Mouse (Mus musculus): ENCODE results near the gene Gm12258. TPM values are rescaled to one million over a fixed set of nuclear protein-coding genes. Genes with fewer than 3 reads are reported as not detected.
A peak's percentile ranks its signal among the peaks of the same experiment; 100 is the strongest.

The Gm12258 gene
- polyA plus RNA-seq, 1 experiment from 2014 or later: 9.0 TPM

- 42% methylated on average over 9 of the region's 9 CpGs for WGBS
- H3K4me3 ChIP-seq (replicated peaks): peak overlapping the region; percentile 82
- peaks cover 24% of the 10 kb centered on the region for H3K36me3 ChIP-seq
- peak overlapping the region; percentile 75 for H3K9ac ChIP-seq
- no peaks in the 10 kb centered on the region for H3K9me3 ChIP-seq (replicated peaks)
- no peak; the same call in 1 of the 2 replicates for ATAC-seq (replicated peaks; ENCODE audit: low FRiP score)
- peak overlapping the region; percentile 88 for H3K4me2 ChIP-seq
- peaks cover 11% of the 10 kb centered on the region for H3K4me1 ChIP-seq
- no peaks in the 10 kb centered on the region for H3K27me3 ChIP-seq
- H3K27ac ChIP-seq: no peak overlapping the region
Measured at GRCm38 (mm10) chr11:58847636-58848035, 678 bp downstream of the Gm12258 start.

DNA sequence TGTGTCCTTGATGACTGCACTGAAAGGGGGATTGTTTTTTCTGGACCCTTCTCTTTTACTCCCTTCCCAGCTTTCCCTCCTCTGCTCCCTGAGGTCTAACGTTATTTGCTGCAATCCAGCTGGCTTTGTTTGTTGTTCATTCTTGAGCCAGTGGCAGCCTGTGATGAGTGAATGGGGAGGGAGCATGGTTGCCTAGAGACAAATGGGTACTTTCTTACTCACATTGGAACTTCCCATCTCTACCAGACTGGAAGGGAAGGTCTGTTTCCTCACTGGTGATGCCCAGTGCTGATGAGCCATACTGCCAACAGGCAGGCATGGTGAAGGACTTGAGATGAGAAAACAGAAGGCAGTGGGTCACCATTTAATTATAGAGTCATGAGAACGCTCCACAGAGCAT, 2.8 kb downstream of the Gm12258 start:
- Histone ChIP-seq H3K27ac (no peak overlapping the region), H3K27me3 (no peaks in the 10 kb centered on the region), H3K9me3 (replicated peaks) (no peaks in the 10 kb centered on the region), H3K4me2 (no peak overlapping the region), H3K4me1 (peaks cover 11% of the 10 kb centered on the region), H3K4me3 (replicated peaks) (no peak overlapping the region), H3K36me3 (peaks cover 28% of the 10 kb centered on the region), H3K9ac (no peak overlapping the region)
- no peak for ATAC-seq (replicated peaks; ENCODE audit: low FRiP score)
- 74% methylated on average over 2 of the region's 2 CpGs for WGBS

DNA sequence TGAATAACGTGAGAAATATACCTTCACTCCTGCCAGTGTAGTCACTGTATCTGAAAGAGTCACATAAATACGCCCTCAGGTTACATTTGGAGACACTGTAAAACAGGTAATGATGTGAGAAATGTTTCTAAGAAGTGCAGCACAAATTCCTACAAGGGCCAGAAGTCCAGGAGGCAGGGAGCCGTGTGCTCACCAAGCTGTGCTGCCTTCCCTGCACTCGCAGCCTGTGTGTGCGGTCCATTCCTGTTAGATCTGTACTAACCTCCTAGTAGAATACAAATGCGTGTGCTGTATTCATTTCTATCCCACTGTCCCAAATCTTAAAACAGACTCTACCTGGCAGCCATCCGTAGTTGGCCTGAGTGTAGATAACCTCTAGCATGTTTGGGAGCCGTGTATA, 13.8 kb downstream of the Gm12258 start:
- H3K4me1 ChIP-seq: no peaks in the 10 kb centered on the region
- no peak overlapping the region for H3K9ac ChIP-seq
- H3K36me3 ChIP-seq: peaks cover 55% of the 10 kb centered on the region
- no peak overlapping the region for H3K27ac ChIP-seq
- 95% methylated on average over 8 of the region's 8 CpGs for WGBS
- ATAC-seq (replicated peaks; ENCODE audit: low FRiP score): no peak
- no peak overlapping the region for H3K4me2 ChIP-seq
- peaks cover 29% of the 10 kb centered on the region for H3K9me3 ChIP-seq (replicated peaks)
- no peak overlapping the region for H3K4me3 ChIP-seq (replicated peaks)
- H3K27me3 ChIP-seq: no peaks in the 10 kb centered on the region

- 4% methylated on average over 37 of the region's 37 CpGs for WGBS
- Histone ChIP-seq H3K4me1 (peaks cover 12% of the 10 kb centered on the region), H3K9me3 (replicated peaks) (no peaks in the 10 kb centered on the region), H3K36me3 (peaks cover 26% of the 10 kb centered on the region), H3K4me2 (peak within 1 kb of the TSS; percentile 70), H3K27ac (peak within 1 kb of the TSS; percentile 88), H3K27me3 (no peaks in the 10 kb centered on the region), H3K4me3 (replicated peaks) (peak within 1 kb of the TSS; percentile 77), H3K9ac (peak within 1 kb of the TSS; percentile 70)
- peak; percentile 88 for ATAC-seq (replicated peaks; ENCODE audit: low FRiP score)
Measured at GRCm38 (mm10) chr11:58867039-58867953, 20.3 kb downstream of the Gm12258 start, which contains the start of gene 2810021J22Rik. 2810021J22Rik (plus strand) TSS chr11:58867216.

- 73% methylated on average over 6 of the region's 6 CpGs for WGBS
- peak overlapping the region; percentile 70 for H3K9ac ChIP-seq
- no peaks in the 10 kb centered on the region for H3K27me3 ChIP-seq
- H3K4me3 ChIP-seq (replicated peaks): peak overlapping the region; percentile 77
- no peak for ATAC-seq (replicated peaks; ENCODE audit: low FRiP score)
- peaks cover 12% of the 10 kb centered on the region for H3K4me1 ChIP-seq
- H3K4me2 ChIP-seq: peak overlapping the region; percentile 70
- H3K36me3 ChIP-seq: peaks cover 26% of the 10 kb centered on the region
- peak overlapping the region; percentile 88 for H3K27ac ChIP-seq
- no peaks in the 10 kb centered on the region for H3K9me3 ChIP-seq (replicated peaks)
Measured at GRCm38 (mm10) chr11:58867954-58868330, 21.0 kb downstream of the Gm12258 start.

DNA sequence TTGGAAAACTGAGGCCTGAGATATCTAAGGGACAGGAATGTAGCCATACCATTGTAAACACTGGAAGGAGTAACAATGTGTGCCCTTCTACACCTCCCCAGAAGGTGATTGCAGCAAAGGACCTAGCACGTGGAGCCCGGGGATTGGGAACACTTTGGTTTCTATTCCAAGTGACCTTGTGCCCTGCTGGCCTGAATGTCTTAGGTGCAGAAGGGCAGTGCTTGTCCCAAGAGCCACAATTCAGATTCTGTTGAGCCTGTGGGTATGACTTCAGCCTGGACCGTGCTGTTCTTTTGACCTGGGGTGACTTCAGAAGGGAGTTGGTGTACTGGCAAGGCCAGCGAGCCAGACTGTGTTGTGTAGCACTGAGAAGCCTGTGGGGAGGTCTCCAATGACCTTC, 24.0 kb downstream of the Gm12258 start:
- Histone ChIP-seq H3K9me3 (replicated peaks) (no peaks in the 10 kb centered on the region), H3K4me1 (peaks cover 12% of the 10 kb centered on the region), H3K4me2 (no peak overlapping the region), H3K36me3 (peaks cover 38% of the 10 kb centered on the region), H3K27me3 (no peaks in the 10 kb centered on the region), H3K9ac (no peak overlapping the region), H3K4me3 (replicated peaks) (no peak overlapping the region), H3K27ac (no peak overlapping the region)
- 83% methylated on average over 4 of the region's 4 CpGs for WGBS
- ATAC-seq (replicated peaks; ENCODE audit: low FRiP score): no peak

DNA sequence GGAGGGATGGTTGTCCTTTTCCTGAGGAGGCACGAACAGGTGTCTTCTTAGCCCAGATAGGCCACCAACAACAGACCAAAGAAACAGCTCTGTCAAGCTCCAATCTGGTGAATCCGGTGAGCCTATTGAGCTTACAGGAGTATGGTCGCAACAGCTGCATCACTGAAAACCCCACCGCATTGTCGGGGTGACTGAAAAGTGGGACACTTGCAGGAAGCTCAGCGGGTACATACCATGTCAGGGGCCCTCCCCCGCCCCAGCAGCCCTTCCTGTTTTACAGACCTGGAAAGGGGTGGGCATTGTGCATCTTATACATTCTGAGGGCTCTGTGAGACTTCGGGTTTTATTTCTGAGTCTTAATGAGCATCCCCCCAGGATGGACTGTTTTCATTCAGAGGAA, 36.8 kb downstream of the Gm12258 start:
- no peak for ATAC-seq (replicated peaks; ENCODE audit: low FRiP score)
- Histone ChIP-seq H3K4me1 (no peaks in the 10 kb centered on the region), H3K9me3 (replicated peaks) (no peaks in the 10 kb centered on the region), H3K4me2 (no peak overlapping the region), H3K27ac (no peak overlapping the region), H3K36me3 (peaks cover 50% of the 10 kb centered on the region), H3K9ac (no peak overlapping the region), H3K27me3 (no peaks in the 10 kb centered on the region), H3K4me3 (replicated peaks) (no peak overlapping the region)
- WGBS: 85% methylated on average over 8 of the region's 8 CpGs

DNA sequence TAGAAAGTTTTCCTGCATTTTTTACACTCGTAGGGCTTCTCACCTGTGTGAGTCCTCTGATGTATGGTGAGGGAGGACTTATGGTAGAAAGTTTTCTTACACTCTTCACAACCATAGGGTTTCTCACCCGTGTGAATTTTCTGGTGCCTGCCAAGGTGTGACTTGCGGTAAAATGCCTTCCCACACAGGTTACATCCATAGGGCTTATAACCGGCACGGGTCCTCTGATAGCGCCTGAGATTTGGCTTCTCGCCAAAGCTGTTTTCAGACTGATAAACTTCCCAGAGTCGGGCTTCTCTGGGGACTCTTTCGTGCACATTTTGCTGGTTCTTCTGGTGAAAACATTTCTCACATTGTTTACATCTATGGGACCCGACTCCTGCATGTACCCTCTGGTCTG, 43.6 kb downstream of the Gm12258 start:
- Histone ChIP-seq H3K27me3 (no peaks in the 10 kb centered on the region), H3K4me2 (no peak overlapping the region), H3K4me1 (no peaks in the 10 kb centered on the region), H3K27ac (no peak overlapping the region), H3K4me3 (replicated peaks) (no peak overlapping the region), H3K9me3 (replicated peaks) (no peaks in the 10 kb centered on the region), H3K36me3 (peaks cover 70% of the 10 kb centered on the region), H3K9ac (no peak overlapping the region)
- WGBS: 92% methylated on average over 10 of the region's 10 CpGs
- ATAC-seq (replicated peaks; ENCODE audit: low FRiP score): no peak

- no peak overlapping the region for H3K4me2 ChIP-seq
- H3K4me1 ChIP-seq: no peaks in the 10 kb centered on the region
- WGBS: 60% methylated on average over 6 of the region's 6 CpGs
- no peaks in the 10 kb centered on the region for H3K27me3 ChIP-seq
- H3K27ac ChIP-seq: no peak overlapping the region
- H3K9ac ChIP-seq: no peak overlapping the region
- H3K4me3 ChIP-seq (replicated peaks): no peak overlapping the region
- peaks cover 89% of the 10 kb centered on the region for H3K36me3 ChIP-seq
- ATAC-seq (replicated peaks; ENCODE audit: low FRiP score): no peak
- H3K9me3 ChIP-seq (replicated peaks): no peaks in the 10 kb centered on the region
Measured at GRCm38 (mm10) chr11:58894456-58894855, 47.5 kb downstream of the Gm12258 start.

DNA sequence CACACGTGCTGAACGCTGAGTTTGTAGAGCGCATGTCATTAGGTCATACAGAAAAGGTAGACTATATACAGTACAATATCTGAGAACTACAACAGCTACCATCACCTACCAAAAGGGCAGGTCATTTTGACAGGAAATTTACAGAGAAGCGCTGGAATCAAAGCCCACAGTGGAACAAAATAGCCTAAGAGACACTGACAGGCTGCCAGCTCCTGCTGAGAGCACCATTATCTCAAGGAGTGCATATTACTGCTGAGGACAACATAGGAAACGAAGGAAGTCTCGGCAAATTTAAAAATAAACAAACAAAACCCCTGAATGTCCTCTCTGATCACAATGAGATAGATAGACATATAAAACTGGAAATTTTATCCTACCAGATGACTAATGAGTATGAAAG, 50.5 kb downstream of the Gm12258 start:
- Histone ChIP-seq H3K4me2 (no peak overlapping the region), H3K27ac (no peak overlapping the region), H3K4me3 (replicated peaks) (no peak overlapping the region), H3K4me1 (peaks cover 5% of the 10 kb centered on the region; the same call in 1 of the 2 replicates), H3K27me3 (no peaks in the 10 kb centered on the region), H3K36me3 (peaks cover 88% of the 10 kb centered on the region), H3K9me3 (replicated peaks) (no peaks in the 10 kb centered on the region), H3K9ac (no peak overlapping the region)
- ATAC-seq (replicated peaks; ENCODE audit: low FRiP score): no peak
- 91% methylated on average over 6 of the region's 6 CpGs for WGBS

GRCm38 (mm10) chr11:58901080-58901479, 54.1 kb downstream of the Gm12258 start:
- ATAC-seq (replicated peaks; ENCODE audit: low FRiP score): no peak

GRCm38 (mm10) chr11:58903511-58904409, 56.8 kb downstream of the Gm12258 start, which contains the start of gene Zfp39:
Zfp39 (minus strand) TSS chr11:58904225.
- peak; percentile 96 for ATAC-seq (replicated peaks; ENCODE audit: low FRiP score)
- 0% methylated on average over 40 of the region's 40 CpGs for WGBS

More at GRCm38 (mm10) chr11:58901080-58901479, 54.1 kb downstream of the Gm12258 start:
- Histone ChIP-seq H3K27me3 (no peaks in the 10 kb centered on the region), H3K36me3 (peaks cover 57% of the 10 kb centered on the region), H3K4me3 (replicated peaks) (no peak overlapping the region), H3K4me1 (peaks cover 16% of the 10 kb centered on the region; the same call in 1 of the 2 replicates), H3K27ac (no peak overlapping the region), H3K4me2 (no peak overlapping the region), H3K9ac (no peak overlapping the region), H3K9me3 (replicated peaks) (no peaks in the 10 kb centered on the region)

More at GRCm38 (mm10) chr11:58903511-58904409, 56.8 kb downstream of the Gm12258 start, which contains the start of gene Zfp39:
- Histone ChIP-seq H3K27me3 (no peaks in the 10 kb centered on the region), H3K9ac (peak within 1 kb of the TSS; percentile 88), H3K4me1 (peaks cover 16% of the 10 kb centered on the region; the same call in 1 of the 2 replicates), H3K4me2 (peak within 1 kb of the TSS; percentile 86), H3K36me3 (peaks cover 35% of the 10 kb centered on the region), H3K9me3 (replicated peaks) (no peaks in the 10 kb centered on the region), H3K4me3 (replicated peaks) (peak within 1 kb of the TSS; percentile 80), H3K27ac (peak within 1 kb of the TSS; percentile 93)

Measured in kidney, embryonic 15.5 days (tissue).